In genomic region chr14:10659326-10659725, GRCm38 (mm10) we compare ENCODE assay signal across 23 mouse cellular contexts.
A peak's percentile ranks its signal among the peaks of the same experiment; 100 is the strongest.
DNase-seq lines count a peak whose midpoint lies in the region; ATAC-seq and TF ChIP-seq lines count a peak whose summit lies in the region.
"Had no signal": no experiment of that assay in that cellular context is flagged by ENCODE, and none has a peak within 500 bp of the region (broad histone marks: within the 10 kb centered on the region; RNA-seq: fewer than 3 reads in every experiment).

No protein-coding gene starts in this region.

- peak; percentile 28 for DNase-seq in heart, adult 11 months
- no peak for DNase-seq in heart, postnatal 14 days
- peak; percentile 52 for DNase-seq in brain, embryonic 14.5 days (ENCODE audit: low read depth)
- peak; percentile 44 for DNase-seq in hindbrain, embryonic 11.5 days (ENCODE audit: low spot score)
- peak; percentile 23 for DNase-seq in midbrain, postnatal 0 days (ENCODE audit: low spot score)
- no peak for DNase-seq in urinary bladder, postnatal 14 days (ENCODE audit: low spot score)
- no peak for DNase-seq in adrenal gland, adult 2 months
- DNase-seq: adrenal gland, postnatal 10 days; cerebellum, adult 11-12 months; cerebellum, postnatal 25 days; forebrain, postnatal 0 days; heart, postnatal 36 days; kidney, adult 9 months; kidney, postnatal 36 days; left cerebral cortex, postnatal 4 days; liver; right cerebral cortex, adult 18-20 months had no signal

- H3K9me3 ChIP-seq in hindbrain, embryonic 11.5 days (ENCODE audit: control insufficient read depth, low read length) = no peaks in the 10 kb centered on the region
- H3K9me3 ChIP-seq in midbrain, postnatal 0 days (ENCODE audit: low read length) = no peaks in the 10 kb centered on the region
- H3K9me3 ChIP-seq: heart, embryonic 12.5 days had no signal

- H3K4me3 ChIP-seq in hindbrain, embryonic 11.5 days (ENCODE audit: low read depth, low read length) = no peak overlapping the region
- no peak overlapping the region for H3K4me3 ChIP-seq in midbrain, postnatal 0 days (ENCODE audit: low read depth, low read length)
- H3K4me3 ChIP-seq: heart, embryonic 12.5 days; left cerebral cortex, adult 2 months had no signal

- no peaks in the 10 kb centered on the region for H3K4me1 ChIP-seq in hindbrain, embryonic 11.5 days (replicated peaks; ENCODE audit: control insufficient read depth, insufficient read depth, low read length)
- H3K4me1 ChIP-seq in midbrain, postnatal 0 days (ENCODE audit: insufficient read depth, low read length) = no peaks in the 10 kb centered on the region
- H3K4me1 ChIP-seq: heart, embryonic 12.5 days had no signal

- no peak for TF ChIP-seq POLR2A in brain, embryonic 14.5 days (IDR thresholded peaks at IDR 0.05; ENCODE audit: borderline replicate concordance, extremely low read depth, insufficient read depth, insufficient read length, poor library complexity, severe bottlenecking)

- H3K9ac ChIP-seq in hindbrain, embryonic 11.5 days (ENCODE audit: low read depth, low read length) = no peak overlapping the region
- H3K9ac ChIP-seq in midbrain, postnatal 0 days (replicated peaks; ENCODE audit: low read length, poor library complexity, severe bottlenecking) = no peak overlapping the region
- H3K9ac ChIP-seq: forebrain, postnatal 0 days; heart, embryonic 12.5 days had no signal

- H3K36me3 ChIP-seq in hindbrain, embryonic 11.5 days (ENCODE audit: control insufficient read depth, insufficient read depth, low read length) = no peaks in the 10 kb centered on the region
- no peaks in the 10 kb centered on the region for H3K36me3 ChIP-seq in midbrain, postnatal 0 days (ENCODE audit: insufficient read depth, low read length)
- H3K36me3 ChIP-seq: heart, embryonic 12.5 days had no signal

- H3K27me3 ChIP-seq in hindbrain, embryonic 11.5 days (ENCODE audit: control insufficient read depth, insufficient read depth, low read length) = no peaks in the 10 kb centered on the region
- H3K27me3 ChIP-seq in midbrain, postnatal 0 days (ENCODE audit: insufficient read depth, low read length) = no peaks in the 10 kb centered on the region
- H3K27me3 ChIP-seq: heart, embryonic 12.5 days; Patski had no signal

- H3K4me2 ChIP-seq in hindbrain, embryonic 11.5 days (replicated peaks; ENCODE audit: low read depth, low read length) = no peak overlapping the region
- no peak overlapping the region for H3K4me2 ChIP-seq in midbrain, postnatal 0 days (ENCODE audit: low read depth, low read length, poor library complexity, severe bottlenecking)
- H3K4me2 ChIP-seq: heart, embryonic 12.5 days had no signal

- WGBS in hindbrain, embryonic 11.5 days = 28% methylated on average over 2 of the region's 2 CpGs
- WGBS in midbrain, postnatal 0 days = 43% methylated on average over 2 of the region's 2 CpGs

- no peak overlapping the region for H3K27ac ChIP-seq in hindbrain, embryonic 11.5 days (ENCODE audit: low read depth, low read length)
- H3K27ac ChIP-seq in midbrain, postnatal 0 days (ENCODE audit: low read depth, low read length) = no peak overlapping the region
- H3K27ac ChIP-seq: left cerebral cortex, adult 2 months; stomach, postnatal 0 days had no signal

- no peak for TF ChIP-seq CTCF in brain, embryonic 14.5 days (IDR thresholded peaks at IDR 0.05; ENCODE audit: borderline replicate concordance, extremely low read depth, insufficient read depth, insufficient read length)
- TF ChIP-seq CTCF in midbrain, postnatal 0 days (IDR thresholded peaks at IDR 0.05) = no peak

- intact Hi-C loops in heart, postnatal 14 days (cut with DNase I) = no loop called here

- peak; percentile 92 for ATAC-seq in hindbrain, embryonic 11.5 days (ENCODE audit: low FRiP score)
- no peak for ATAC-seq in midbrain, postnatal 0 days (ENCODE audit: low FRiP score)
- ATAC-seq: CD4-positive, CD25-positive, alpha-beta regulatory T cell, adult 4 months; forebrain, postnatal 0 days; lung, postnatal 0 days; Patski had no signal

Comparison
In these comparisons a context has a peak if more than half of its experiments do, and no peak if none do; other contexts are left out.
1. DNase-seq: peak in heart, adult 11 months (single experiment), brain, embryonic 14.5 days (single experiment), hindbrain, embryonic 11.5 days (single experiment) and midbrain, postnatal 0 days (single experiment); none in heart, postnatal 14 days (0 of 2), urinary bladder, postnatal 14 days (single experiment) and adrenal gland, adult 2 months (single experiment).